Mouse (Mus musculus): ENCODE measurements around the gene Shf. TPM values are rescaled to one million over a fixed set of nuclear protein-coding genes. Genes with fewer than 3 reads are reported as not detected.

The Shf gene
- total and polyA plus RNA-seq, 3 experiments = 1.2 to 2.7 (median 2.0) TPM

DNA sequence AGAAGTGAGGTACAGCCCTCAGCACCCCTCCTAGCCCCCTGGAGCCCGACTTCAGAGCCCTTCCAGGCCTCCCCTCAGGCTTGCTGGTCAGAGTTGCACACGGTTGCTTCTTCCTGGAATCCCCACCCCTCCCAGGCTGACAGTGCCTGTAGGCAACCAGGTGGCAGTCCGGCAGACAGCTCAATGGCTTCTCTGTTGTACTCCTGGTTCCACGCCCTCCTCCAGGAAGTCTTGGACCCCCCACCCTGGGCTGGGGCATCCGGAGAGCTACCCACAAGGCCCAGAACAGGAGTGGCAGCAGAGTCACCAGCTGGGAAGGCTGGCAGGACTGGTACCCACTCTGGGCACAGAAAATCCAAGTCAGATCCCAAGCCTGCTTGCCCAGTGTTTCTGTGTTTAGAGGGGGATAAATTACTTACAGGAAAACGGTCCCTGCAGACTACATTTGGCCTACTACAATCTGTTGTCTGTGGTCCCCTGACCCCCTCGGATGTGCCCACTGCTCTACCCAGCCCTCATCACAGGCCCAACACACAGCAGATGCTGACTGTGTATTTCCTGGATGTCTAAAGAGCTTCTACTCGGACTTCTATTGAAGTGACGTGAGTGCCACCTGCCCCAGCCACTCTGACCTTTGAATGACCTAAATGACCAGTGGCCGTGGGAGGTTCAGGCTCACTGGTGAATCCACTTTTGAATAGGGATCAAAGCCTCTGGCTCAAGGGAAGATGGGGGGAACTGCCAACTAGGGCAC is 6.9 kb downstream of the Shf start:
- TF ChIP-seq CHD2 (IDR thresholded peaks at IDR 0.05; ENCODE audit: low read length) (no peak), MAX (IDR thresholded peaks at IDR 0.05; ENCODE audit: low read length) (no peak), TBP (conservative IDR thresholded peaks at IDR 0.05; ENCODE audit: low read depth, low read length) (no peak), TCF12 (IDR thresholded peaks at IDR 0.05; ENCODE audit: low read depth, low read length) (no peak), ELF1 (IDR thresholded peaks at IDR 0.05; ENCODE audit: low read depth, low read length) (no peak), CTCF (conservative IDR thresholded peaks at IDR 0.05 in 1 of 2, IDR thresholded peaks at IDR 0.05 in 1 of 2; ENCODE audit: low read depth in 2 of 2, low read length in 2 of 2) (no peak), MYC (IDR thresholded peaks at IDR 0.05; ENCODE audit: low read depth, low read length) (no peak), E2F4 (IDR thresholded peaks at IDR 0.05; ENCODE audit: insufficient replicate concordance, low read depth, low read length) (no peak), POLR2AphosphoS2 (IDR thresholded peaks at IDR 0.05; ENCODE audit: low read depth, low read length) (no peak), ZKSCAN1 (IDR thresholded peaks at IDR 0.05; ENCODE audit: borderline replicate concordance, low read depth, low read length) (no peak), PAX5 (IDR thresholded peaks at IDR 0.05; ENCODE audit: low read length) (no peak), CHD1 (IDR thresholded peaks at IDR 0.05; ENCODE audit: low read depth, low read length) (no peak), BHLHE40 (IDR thresholded peaks at IDR 0.05; ENCODE audit: low read depth, low read length) (no peak), NRF1 (IDR thresholded peaks at IDR 0.05; ENCODE audit: low read depth, low read length) (no peak), ETS1 (conservative IDR thresholded peaks at IDR 0.05; ENCODE audit: low read depth, low read length) (no peak), IRF4 (IDR thresholded peaks at IDR 0.05; ENCODE audit: low read depth, low read length) (no peak), JUND (conservative IDR thresholded peaks at IDR 0.05; ENCODE audit: low read depth, low read length) (no peak), EP300 (IDR thresholded peaks at IDR 0.05; ENCODE audit: low read length) (no peak)
- Histone ChIP-seq H3K4me1 (ENCODE audit: control insufficient read depth in 1 of 2, insufficient read depth in 2 of 2) (peaks cover 6 to 21% of the 10 kb centered on the region in 2 experiments), H3K36me3 (replicated peaks in 1 of 2; ENCODE audit: control insufficient read depth in 1 of 2, insufficient read depth in 1 of 2, low read length in 1 of 2) (no peaks in the 10 kb centered on the region), H3K79me2 (replicated peaks; ENCODE audit: control insufficient read depth, extremely low read depth, insufficient read depth, poor library complexity, severe bottlenecking) (no peaks in the 10 kb centered on the region), H3K4me2 (ENCODE audit: insufficient read depth, low read depth, poor library complexity, severe bottlenecking) (no peak overlapping the region), H3K9me3 (replicated peaks; ENCODE audit: low read length) (peaks cover 3% of the 10 kb centered on the region), H3K9ac (ENCODE audit: insufficient read depth, low read depth) (no peak overlapping the region), H3K4me3 (replicated peaks in 1 of 3; ENCODE audit: low read depth in 2 of 3, low read length in 2 of 3, poor library complexity in 1 of 3) (no peak overlapping the region), H3K27me3 (replicated peaks) (no peaks in the 10 kb centered on the region), H3K27ac (ENCODE audit: insufficient read depth, low read depth) (no peak overlapping the region)
- in situ Hi-C loops (cut with MboI; ENCODE audit: low pct_ligation_motif_present, low pct_unique_long_range_greater_than_20kb, low sequenced_read_pairs) = no loop called here
- dilution Hi-C loops (cut with MboI; ENCODE audit: extremely low pct_ligation_motif_present, extremely low pct_unique_long_range_greater_than_20kb, low sequenced_read_pairs) = no loop called here
- no peak for DNase-seq (ENCODE audit: extremely low read depth)

DNA sequence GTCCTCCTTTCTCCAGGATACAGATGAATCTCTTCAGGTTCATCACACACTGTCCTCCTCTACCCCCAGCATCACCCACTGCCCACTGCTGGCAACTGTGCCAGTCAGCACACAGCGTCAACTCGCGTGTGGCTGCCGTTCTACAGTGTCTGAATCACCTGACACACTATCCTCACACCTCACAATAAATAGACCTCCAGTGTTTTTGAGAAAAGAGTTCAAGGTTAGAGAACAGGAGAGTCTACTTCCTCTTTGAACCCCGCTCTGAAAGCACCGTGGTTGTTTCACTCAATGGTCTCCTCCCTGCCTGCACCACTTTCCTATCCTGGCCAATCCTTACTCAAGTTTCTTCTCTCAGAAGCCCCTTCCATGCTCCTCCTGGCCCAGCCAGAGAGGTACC is 7.8 kb downstream of the Shf start:
- no peak for TF ChIP-seq ZNF384 (IDR thresholded peaks at IDR 0.05; ENCODE audit: low read depth, low read length)
- no peak for TF ChIP-seq POLR2AphosphoS2 (IDR thresholded peaks at IDR 0.05; ENCODE audit: low read depth, low read length)
- TF ChIP-seq PAX5 (IDR thresholded peaks at IDR 0.05; ENCODE audit: low read length) = no peak
- no peak for TF ChIP-seq ZKSCAN1 (IDR thresholded peaks at IDR 0.05; ENCODE audit: borderline replicate concordance, low read depth, low read length)
- TF ChIP-seq ZC3H11A (IDR thresholded peaks at IDR 0.05; ENCODE audit: low read depth, low read length) = no peak
- TF ChIP-seq MAFK (IDR thresholded peaks at IDR 0.05; ENCODE audit: insufficient replicate concordance, low read length) = no peak
- TF ChIP-seq MAX (IDR thresholded peaks at IDR 0.05; ENCODE audit: low read length) = no peak
- Histone ChIP-seq H3K4me1 (ENCODE audit: control insufficient read depth in 1 of 2, insufficient read depth in 2 of 2) (peaks cover 6 to 21% of the 10 kb centered on the region in 2 experiments), H3K79me2 (replicated peaks; ENCODE audit: control insufficient read depth, extremely low read depth, insufficient read depth, poor library complexity, severe bottlenecking) (no peaks in the 10 kb centered on the region), H3K27me3 (replicated peaks) (no peaks in the 10 kb centered on the region), H3K4me2 (ENCODE audit: insufficient read depth, low read depth, poor library complexity, severe bottlenecking) (peak overlapping the region; percentile 31), H3K9me3 (replicated peaks; ENCODE audit: low read length) (peaks cover 3% of the 10 kb centered on the region), H3K4me3 (replicated peaks in 1 of 3; ENCODE audit: low read depth in 2 of 3, low read length in 2 of 3, poor library complexity in 1 of 3) (no peak overlapping the region), H3K9ac (ENCODE audit: insufficient read depth, low read depth) (no peak overlapping the region), H3K27ac (ENCODE audit: insufficient read depth, low read depth) (no peak overlapping the region), H3K36me3 (replicated peaks in 1 of 2; ENCODE audit: control insufficient read depth in 1 of 2, insufficient read depth in 1 of 2, low read length in 1 of 2) (no peaks in the 10 kb centered on the region)
- dilution Hi-C loops (cut with MboI; ENCODE audit: extremely low pct_ligation_motif_present, extremely low pct_unique_long_range_greater_than_20kb, low sequenced_read_pairs) = no loop called here
- in situ Hi-C loops (cut with MboI; ENCODE audit: low pct_ligation_motif_present, low pct_unique_long_range_greater_than_20kb, low sequenced_read_pairs) = no loop called here
- no peak for DNase-seq (ENCODE audit: extremely low read depth)

Measured in CH12.LX (cell line).